Mouse (Mus musculus) bone marrow, adult 2 months (tissue): ENCODE measurements around the gene Ttll5.

Experiments used
- CTCF ChIP-seq: fragments of 200-500 bp; IDR thresholded peaks from 2 replicates; pipeline ENCODE4 v1.5.1; 2011; ENCODE audit warnings: low read length, control low read depth; ENCODE audit not compliant: control insufficient read depth, insufficient read depth
- POLR2A ChIP-seq: fragments of 200-500 bp; IDR thresholded peaks from 2 replicates; pipeline ENCODE4 v1.6.1; 2011; ENCODE audit warnings: low read depth, mild to moderate bottlenecking, control low read depth, low read length, borderline replicate concordance; ENCODE audit not compliant: control insufficient read depth

- TF ChIP-seq CTCF (no peak), POLR2A (no peak)
These were observed 60.6 kb downstream of the Ttll5 start for GRCm38 (mm10) chr12:85885024-85885423.
